Mouse (Mus musculus) left cerebral cortex, adult 11 months (tissue): ENCODE results near the gene Cyp27b1.
A peak's percentile ranks its signal among the peaks of the same experiment; 100 is the strongest.

ENCODE experiments used
- DNase-seq: peaks from one replicate; pipeline ENCODE4 v3.0.0; 2022; ENCODE audit warnings: low spot score

Gene Cyp27b1

GRCm38 (mm10) chr10:127047954-127048353, at the start of gene Cyp27b1:
TSS of gene Cyp27b1 (plus strand) at chr10:127048250.
- DNase-seq, result no peak

GRCm38 (mm10) chr10:127000529-127000928, 47.5 kb upstream of the Cyp27b1 start, which contains the start of gene Avil:
TSS of gene Avil (plus strand) at chr10:127000709.
- no peak for DNase-seq

- DNase-seq, result no peak
These were observed 46.8 kb upstream of the Cyp27b1 start for GRCm38 (mm10) chr10:127001297-127001696.

GRCm38 (mm10) chr10:127002056-127002455, 46.0 kb upstream of the Cyp27b1 start:
- no peak for DNase-seq

- DNase-seq, result no peak
These were observed 45.3 kb upstream of the Cyp27b1 start for GRCm38 (mm10) chr10:127002765-127003164.

GRCm38 (mm10) chr10:127003334-127003733, 44.7 kb upstream of the Cyp27b1 start:
- DNase-seq, result no peak

- DNase-seq, result no peak
These were observed 44.2 kb upstream of the Cyp27b1 start for GRCm38 (mm10) chr10:127003806-127004205.

- no peak for DNase-seq
These were observed 31.6 kb upstream of the Cyp27b1 start for GRCm38 (mm10) chr10:127016488-127016887.

GRCm38 (mm10) chr10:127017071-127017470, 31.0 kb upstream of the Cyp27b1 start:
- DNase-seq, result no peak

- no peak for DNase-seq
These were observed 29.6 kb upstream of the Cyp27b1 start for GRCm38 (mm10) chr10:127018422-127018821.

GRCm38 (mm10) chr10:127030336-127031296, 17.4 kb upstream of the Cyp27b1 start, which contains the start of gene Tsfm:
TSS of gene Tsfm (minus strand) at chr10:127030840.
- DNase-seq, result peak; percentile 67

- DNase-seq, result no peak
These were observed 14.7 kb upstream of the Cyp27b1 start for GRCm38 (mm10) chr10:127033301-127033741.

GRCm38 (mm10) chr10:127036273-127036672, 11.8 kb upstream of the Cyp27b1 start:
- no peak for DNase-seq

GRCm38 (mm10) chr10:127037641-127038040, 10.4 kb upstream of the Cyp27b1 start:
- DNase-seq, result no peak

GRCm38 (mm10) chr10:127040569-127041214, 7.4 kb upstream of the Cyp27b1 start:
- DNase-seq, result no peak

GRCm38 (mm10) chr10:127041274-127041766, 6.7 kb upstream of the Cyp27b1 start, which contains the start of the genes Mettl1 and Eef1akmt3:
TSS of gene Mettl1 (plus strand) at chr10:127041414.
TSS of gene Eef1akmt3 (minus strand) at chr10:127041513.
- no peak for DNase-seq

GRCm38 (mm10) chr10:127041774-127042338, 6.2 kb upstream of the Cyp27b1 start:
- DNase-seq, result peak; percentile 84

- no peak for DNase-seq
These were observed 5.5 kb upstream of the Cyp27b1 start for GRCm38 (mm10) chr10:127042468-127043115.

- no peak for DNase-seq
These were observed 4.9 kb upstream of the Cyp27b1 start for GRCm38 (mm10) chr10:127043187-127043586.

GRCm38 (mm10) chr10:127048608-127049394, 751 bp downstream of the Cyp27b1 start:
- DNase-seq, result no peak
